Mouse (Mus musculus): ENCODE measurements around the gene Tanc2. TPM values are rescaled to one million over a fixed set of nuclear protein-coding genes. Genes with fewer than 3 reads are reported as not detected.

Tanc2 gene
- polyA plus RNA-seq, 1 experiment, result 18.7 TPM

DNA sequence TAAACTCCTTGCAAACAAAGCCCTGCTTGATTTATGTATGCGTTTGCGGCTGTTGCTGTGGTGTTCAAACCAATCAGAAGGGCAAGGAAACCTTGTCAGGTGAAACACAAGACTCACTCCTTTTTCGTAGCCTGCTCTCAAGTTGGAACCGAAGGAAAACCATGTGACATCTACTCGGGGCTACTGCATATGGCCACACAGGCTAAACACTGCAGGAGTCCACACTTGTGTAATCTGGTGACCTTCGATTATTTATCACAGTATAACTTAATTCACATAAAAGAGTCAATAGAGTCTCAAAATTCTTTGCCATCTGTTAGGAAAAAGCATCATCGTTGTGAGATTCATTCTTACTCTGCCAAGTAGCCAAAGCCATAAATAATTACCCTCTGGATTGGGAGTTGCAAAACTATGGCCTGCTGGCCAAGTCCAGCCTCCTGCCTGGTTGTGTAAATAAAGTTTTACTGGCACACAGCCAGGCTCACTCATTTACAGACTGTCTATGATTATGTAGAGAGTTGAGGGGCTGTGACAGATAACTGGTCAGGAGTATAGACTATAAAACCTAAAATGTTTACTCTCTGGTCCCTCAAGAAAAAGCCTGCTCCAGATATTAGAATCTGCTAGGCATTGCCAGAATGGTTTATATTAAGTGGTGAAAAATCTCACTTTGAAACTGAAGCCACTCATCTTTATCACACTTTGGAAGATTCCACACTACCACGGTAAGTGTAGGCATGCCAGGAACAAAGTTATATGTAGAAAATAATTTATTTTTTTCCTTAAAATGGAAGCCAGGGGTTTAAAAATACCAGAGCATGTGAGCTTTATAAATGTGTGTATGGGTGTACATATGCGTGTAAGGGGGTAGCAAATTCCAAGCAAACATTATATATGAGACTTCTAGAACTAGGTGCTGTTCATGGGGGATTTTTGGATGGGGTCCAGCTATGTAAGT is 40.3 kb upstream of the Tanc2 start:
- H3K27ac ChIP-seq (ENCODE audit: insufficient read depth, low read length), result no peak overlapping the region
- H3K4me1 ChIP-seq (ENCODE audit: control insufficient read depth, insufficient read depth, low read length), result no peaks in the 10 kb centered on the region
- TF ChIP-seq POLR2A (IDR thresholded peaks at IDR 0.05; ENCODE audit: borderline replicate concordance, insufficient read depth, low read length) (no peak), CTCF (IDR thresholded peaks at IDR 0.05; ENCODE audit: borderline replicate concordance, insufficient read depth, low read depth, low read length) (no peak)
- no peak overlapping the region for H3K4me3 ChIP-seq (replicated peaks; ENCODE audit: insufficient read depth, low read depth, low read length)
- no peaks in the 10 kb centered on the region for H3K27me3 ChIP-seq (ENCODE audit: control insufficient read depth, insufficient read depth, low read length)
- DNase-seq, result no peak
- 48% methylated on average over 9 of the region's 9 CpGs for WGBS

DNA sequence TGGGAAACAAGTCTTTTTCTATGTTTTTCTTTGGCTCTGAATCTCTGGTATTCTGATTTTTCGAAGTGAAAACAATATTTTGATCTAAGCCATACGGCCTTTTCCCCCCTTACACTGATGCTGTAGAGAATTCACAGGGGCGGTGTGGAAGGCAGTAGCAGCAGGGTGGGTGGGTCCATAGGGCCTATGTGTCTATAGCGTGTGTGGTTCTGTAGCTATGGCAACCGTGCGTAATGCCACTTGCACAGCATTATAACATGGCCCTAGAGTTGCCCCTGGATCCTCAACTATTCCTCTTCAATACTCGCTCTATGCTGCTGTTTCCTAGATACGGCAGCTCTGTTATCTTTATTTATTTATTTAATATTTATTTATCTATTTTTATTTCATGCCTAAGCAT is 32.5 kb upstream of the Tanc2 start:
- no peaks in the 10 kb centered on the region; the same call in 1 of the 2 replicates for H3K27me3 ChIP-seq (ENCODE audit: control insufficient read depth, insufficient read depth, low read length)
- H3K27ac ChIP-seq (ENCODE audit: insufficient read depth, low read length), result no peak overlapping the region
- H3K4me1 ChIP-seq (ENCODE audit: control insufficient read depth, insufficient read depth, low read length), result no peaks in the 10 kb centered on the region
- no peak for DNase-seq
- no peak for TF ChIP-seq CTCF (IDR thresholded peaks at IDR 0.05; ENCODE audit: borderline replicate concordance, insufficient read depth, low read depth, low read length)
- no peak for TF ChIP-seq POLR2A (IDR thresholded peaks at IDR 0.05; ENCODE audit: borderline replicate concordance, insufficient read depth, low read length)
- no peak overlapping the region for H3K4me3 ChIP-seq (replicated peaks; ENCODE audit: insufficient read depth, low read depth, low read length)
- 82% methylated on average over 8 of the region's 8 CpGs for WGBS

DNA sequence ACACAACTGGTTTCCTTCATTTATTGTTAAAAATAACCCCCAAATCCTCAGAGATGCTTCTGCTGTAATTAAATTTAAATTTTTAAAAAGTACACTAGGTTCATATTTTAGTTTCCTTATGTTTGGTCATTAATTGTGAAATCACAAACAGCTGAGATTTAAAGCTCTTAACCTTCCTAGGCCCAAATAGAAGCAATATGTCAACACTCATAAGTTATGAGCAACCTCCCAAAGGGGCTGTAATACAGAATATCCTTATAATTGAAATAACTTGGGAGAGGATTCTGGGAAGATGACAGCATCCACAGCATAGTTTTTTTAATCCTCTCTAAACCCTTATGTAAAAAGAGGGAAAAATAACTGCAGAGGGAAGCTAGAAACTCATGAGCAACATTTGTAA is 31.7 kb upstream of the Tanc2 start:
- H3K4me1 ChIP-seq (ENCODE audit: control insufficient read depth, insufficient read depth, low read length), result no peaks in the 10 kb centered on the region
- no peak for DNase-seq
- no peaks in the 10 kb centered on the region; the same call in 1 of the 2 replicates for H3K27me3 ChIP-seq (ENCODE audit: control insufficient read depth, insufficient read depth, low read length)
- no peak overlapping the region for H3K4me3 ChIP-seq (replicated peaks; ENCODE audit: insufficient read depth, low read depth, low read length)
- no peak overlapping the region for H3K27ac ChIP-seq (ENCODE audit: insufficient read depth, low read length)
- TF ChIP-seq CTCF (IDR thresholded peaks at IDR 0.05; ENCODE audit: borderline replicate concordance, insufficient read depth, low read depth, low read length) (no peak), POLR2A (IDR thresholded peaks at IDR 0.05; ENCODE audit: borderline replicate concordance, insufficient read depth, low read length) (no peak)

DNA sequence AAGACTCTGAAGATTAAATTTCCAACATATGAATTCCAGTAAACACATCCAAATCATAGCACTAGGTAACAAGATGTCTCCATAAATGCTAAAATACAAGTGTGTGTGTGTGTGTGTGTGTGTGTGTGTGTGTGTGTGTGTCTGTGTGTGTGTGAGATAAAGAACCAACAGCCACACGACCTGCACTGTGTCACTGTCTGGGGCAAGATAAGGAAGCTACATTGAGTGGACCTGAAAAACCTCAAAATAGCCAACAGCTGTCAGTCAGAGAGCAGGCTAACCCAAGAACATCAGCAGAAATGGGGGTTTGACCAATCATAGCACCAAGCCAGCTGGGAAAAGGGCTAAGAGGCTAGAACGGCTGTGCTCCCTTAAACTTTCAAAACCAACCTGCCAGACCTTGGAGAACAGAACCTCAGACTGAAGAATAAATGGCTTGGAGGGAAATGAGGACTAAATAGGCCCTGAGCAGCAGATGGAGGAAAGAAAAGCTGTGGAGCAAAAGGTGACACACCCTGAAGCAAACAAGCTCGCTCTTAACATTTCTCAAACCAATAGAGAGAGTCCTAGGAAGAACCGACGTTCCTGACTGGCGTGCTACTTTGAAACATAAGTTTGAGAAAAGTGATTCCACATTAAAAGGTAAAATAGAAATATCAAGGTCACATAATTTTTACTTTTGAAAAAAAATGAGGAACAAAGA is 30.8 kb upstream of the Tanc2 start:
- 95% methylated on average over 6 of the region's 6 CpGs for WGBS
- no peaks in the 10 kb centered on the region; the same call in 1 of the 2 replicates for H3K27me3 ChIP-seq (ENCODE audit: control insufficient read depth, insufficient read depth, low read length)
- no peak for TF ChIP-seq POLR2A (IDR thresholded peaks at IDR 0.05; ENCODE audit: borderline replicate concordance, insufficient read depth, low read length)

DNA sequence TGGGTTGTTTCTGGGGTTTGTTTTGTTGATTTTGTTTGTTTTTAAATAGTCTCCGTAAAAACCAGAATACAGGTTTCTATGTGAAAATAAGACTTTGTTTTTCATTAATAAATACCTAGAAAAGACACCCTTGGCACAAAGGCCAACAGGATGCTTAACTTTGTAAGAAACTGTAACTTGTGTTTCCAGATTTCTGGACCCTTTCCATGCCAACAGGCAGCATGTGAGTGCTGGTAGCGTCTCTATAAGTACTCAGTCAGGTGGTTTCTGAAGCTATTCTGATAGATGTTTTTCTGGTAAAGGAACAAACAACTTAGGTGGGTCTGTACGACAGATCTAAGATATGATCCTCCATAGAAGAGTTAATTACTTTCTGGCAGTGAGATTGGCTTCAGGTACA is 26.2 kb upstream of the Tanc2 start:
- Histone ChIP-seq H3K27ac (ENCODE audit: insufficient read depth, low read length) (no peak overlapping the region), H3K4me3 (replicated peaks; ENCODE audit: insufficient read depth, low read depth, low read length) (no peak overlapping the region), H3K4me1 (ENCODE audit: control insufficient read depth, insufficient read depth, low read length) (no peaks in the 10 kb centered on the region), H3K27me3 (ENCODE audit: control insufficient read depth, insufficient read depth, low read length) (no peaks in the 10 kb centered on the region; the same call in 1 of the 2 replicates)
- WGBS, result 95% methylated on average over 3 of the region's 3 CpGs
- no peak for TF ChIP-seq POLR2A (IDR thresholded peaks at IDR 0.05; ENCODE audit: borderline replicate concordance, insufficient read depth, low read length)
- DNase-seq, result no peak

More for the DNA sequence above, 30.8 kb upstream of the Tanc2 start:
- Histone ChIP-seq H3K27ac (ENCODE audit: insufficient read depth, low read length) (no peak overlapping the region), H3K4me3 (replicated peaks; ENCODE audit: insufficient read depth, low read depth, low read length) (no peak overlapping the region), H3K4me1 (ENCODE audit: control insufficient read depth, insufficient read depth, low read length) (no peaks in the 10 kb centered on the region)
- no peak for DNase-seq

DNA sequence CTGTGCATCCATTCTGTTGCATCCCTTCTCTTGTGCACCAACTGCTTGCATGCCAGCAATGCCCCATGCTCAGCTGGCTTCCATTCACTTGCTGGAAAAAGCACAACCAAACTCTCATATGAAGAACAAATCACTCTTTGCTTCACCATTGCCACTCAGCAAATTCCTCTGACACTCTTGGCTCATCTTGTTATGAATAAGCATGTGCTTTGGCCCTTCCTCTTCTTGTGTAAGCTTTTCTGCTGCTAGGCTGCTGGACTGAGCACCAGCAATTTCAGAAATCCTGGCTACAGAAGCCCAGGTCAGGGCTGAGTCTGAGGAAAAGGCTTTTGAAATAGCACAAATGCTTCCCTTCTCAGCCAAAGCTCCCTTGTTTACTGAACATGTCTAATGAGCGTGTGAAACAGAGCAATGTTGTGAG is 22.6 kb upstream of the Tanc2 start:
- H3K27ac ChIP-seq (ENCODE audit: insufficient read depth, low read length), result no peak overlapping the region
- TF ChIP-seq POLR2A (IDR thresholded peaks at IDR 0.05; ENCODE audit: borderline replicate concordance, insufficient read depth, low read length), result no peak
- TF ChIP-seq CTCF (IDR thresholded peaks at IDR 0.05; ENCODE audit: borderline replicate concordance, insufficient read depth, low read depth, low read length), result no peak
- H3K4me1 ChIP-seq (ENCODE audit: control insufficient read depth, insufficient read depth, low read length), result no peaks in the 10 kb centered on the region
- H3K4me3 ChIP-seq (replicated peaks; ENCODE audit: insufficient read depth, low read depth, low read length), result no peak overlapping the region
- 38% methylated on average over 1 of the region's 1 CpGs for WGBS
- peak; percentile 19 to 48 for DNase-seq
- no peaks in the 10 kb centered on the region for H3K27me3 ChIP-seq (ENCODE audit: control insufficient read depth, insufficient read depth, low read length)

DNA sequence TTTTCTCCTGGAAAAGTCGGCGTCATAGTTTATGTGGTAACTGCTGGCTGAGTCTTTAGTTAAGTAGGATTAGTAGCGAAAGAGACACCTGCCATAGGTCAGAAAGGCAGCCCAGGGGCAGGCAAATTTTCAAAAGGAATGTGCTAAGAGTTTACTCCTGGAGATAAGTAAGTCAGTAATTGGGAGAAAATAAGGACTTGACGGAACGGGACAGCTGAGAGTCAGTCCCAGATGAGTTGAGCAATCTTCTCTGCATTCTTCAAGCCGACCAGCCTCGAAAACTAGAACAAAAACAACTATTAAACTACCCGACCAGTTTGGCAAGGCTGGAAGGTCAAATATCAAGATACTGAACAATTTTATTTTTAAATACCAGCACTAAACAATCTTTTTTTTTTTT is 17.8 kb upstream of the Tanc2 start:
- DNase-seq, result no peak
- H3K27ac ChIP-seq (ENCODE audit: insufficient read depth, low read length), result no peak overlapping the region
- peaks cover 5% of the 10 kb centered on the region; the same call in 1 of the 2 replicates for H3K4me1 ChIP-seq (ENCODE audit: control insufficient read depth, insufficient read depth, low read length)
- H3K27me3 ChIP-seq (ENCODE audit: control insufficient read depth, insufficient read depth, low read length), result no peaks in the 10 kb centered on the region
- no peak overlapping the region for H3K4me3 ChIP-seq (replicated peaks; ENCODE audit: insufficient read depth, low read depth, low read length)
- no peak for TF ChIP-seq CTCF (IDR thresholded peaks at IDR 0.05; ENCODE audit: borderline replicate concordance, insufficient read depth, low read depth, low read length)
- TF ChIP-seq POLR2A (IDR thresholded peaks at IDR 0.05; ENCODE audit: borderline replicate concordance, insufficient read depth, low read length), result no peak
- 92% methylated on average over 8 of the region's 8 CpGs for WGBS

DNA sequence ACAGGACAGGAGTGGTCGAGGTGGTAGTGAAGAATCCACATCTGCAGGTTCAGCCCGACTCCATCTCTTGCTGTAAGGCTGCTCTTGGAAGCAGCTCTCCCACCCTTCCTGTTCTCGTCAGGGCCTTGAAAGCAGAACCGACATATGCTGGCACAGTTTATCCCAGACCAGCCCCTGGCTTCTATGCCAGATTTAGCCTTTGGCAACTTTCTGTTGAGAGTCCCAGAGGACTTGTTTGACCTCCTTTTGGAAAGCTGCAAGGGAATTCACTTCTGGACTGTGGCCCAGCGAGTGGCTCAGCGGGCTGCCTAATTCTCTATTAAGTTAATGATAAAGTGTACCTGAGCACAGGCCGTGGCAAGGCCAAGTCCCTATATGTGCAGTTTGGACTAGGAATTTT is 15.5 kb upstream of the Tanc2 start:
- Histone ChIP-seq H3K27ac (ENCODE audit: insufficient read depth, low read length) (no peak overlapping the region), H3K27me3 (ENCODE audit: control insufficient read depth, insufficient read depth, low read length) (no peaks in the 10 kb centered on the region), H3K4me1 (ENCODE audit: control insufficient read depth, insufficient read depth, low read length) (peaks cover 5% of the 10 kb centered on the region; the same call in 1 of the 2 replicates), H3K4me3 (replicated peaks; ENCODE audit: insufficient read depth, low read depth, low read length) (no peak overlapping the region)
- TF ChIP-seq POLR2A (IDR thresholded peaks at IDR 0.05; ENCODE audit: borderline replicate concordance, insufficient read depth, low read length) (no peak), CTCF (IDR thresholded peaks at IDR 0.05; ENCODE audit: borderline replicate concordance, insufficient read depth, low read depth, low read length) (no peak)
- 6% methylated on average over 7 of the region's 7 CpGs for WGBS
- peak; percentile 49 to 73 for DNase-seq
